Mouse (Mus musculus): Measurements from ENCODE around the gene Maz. TPM values are rescaled to one million over a fixed set of nuclear protein-coding genes. Genes with fewer than 3 reads are reported as not detected.
A peak's percentile ranks its signal among the peaks of the same experiment; 100 is the strongest.

Maz gene
- total RNA-seq, 4 experiments from 2014 or later: 204 to 209 (median 206) TPM

DNA sequence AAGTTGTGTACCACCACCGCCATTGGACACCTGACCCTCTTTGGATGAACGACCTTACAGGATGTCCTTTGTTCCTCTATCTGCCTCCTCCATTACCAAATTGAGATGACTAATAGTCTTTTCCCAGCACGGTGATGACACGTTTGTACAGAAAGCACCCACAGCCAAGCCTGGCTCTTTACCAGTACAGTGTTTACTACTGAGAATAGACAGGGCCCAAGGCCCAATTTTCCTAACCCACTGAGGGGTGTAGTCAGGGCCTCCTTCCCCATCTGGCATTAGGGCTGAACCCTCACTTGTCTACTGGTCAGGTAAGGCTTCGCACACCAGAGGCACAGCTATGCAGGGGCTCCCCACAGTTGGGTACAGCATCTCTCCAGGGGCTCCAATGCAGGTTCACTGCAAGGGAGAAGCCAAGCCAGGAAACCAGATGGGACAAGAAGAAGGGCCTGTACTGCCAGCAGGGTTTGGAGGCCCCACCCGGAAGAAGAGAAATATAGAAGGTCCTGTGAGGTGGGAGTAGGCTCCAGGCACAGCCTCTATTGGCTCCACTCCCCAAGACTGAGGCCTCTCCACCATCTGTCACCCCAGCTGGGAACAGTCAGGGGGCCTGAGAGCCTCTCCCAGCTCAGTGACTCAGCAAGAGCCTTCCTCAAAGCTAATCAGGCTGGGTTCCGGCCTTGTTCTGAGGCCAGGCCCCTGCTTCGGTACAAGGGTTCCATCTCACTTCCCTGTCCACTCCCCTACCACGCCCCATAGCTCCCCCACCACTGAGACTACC is 18.4 kb downstream of the Maz start:
- peak; percentile 88 to 89 for DNase-seq (ENCODE audit: low spot score in 2 of 2)

DNA sequence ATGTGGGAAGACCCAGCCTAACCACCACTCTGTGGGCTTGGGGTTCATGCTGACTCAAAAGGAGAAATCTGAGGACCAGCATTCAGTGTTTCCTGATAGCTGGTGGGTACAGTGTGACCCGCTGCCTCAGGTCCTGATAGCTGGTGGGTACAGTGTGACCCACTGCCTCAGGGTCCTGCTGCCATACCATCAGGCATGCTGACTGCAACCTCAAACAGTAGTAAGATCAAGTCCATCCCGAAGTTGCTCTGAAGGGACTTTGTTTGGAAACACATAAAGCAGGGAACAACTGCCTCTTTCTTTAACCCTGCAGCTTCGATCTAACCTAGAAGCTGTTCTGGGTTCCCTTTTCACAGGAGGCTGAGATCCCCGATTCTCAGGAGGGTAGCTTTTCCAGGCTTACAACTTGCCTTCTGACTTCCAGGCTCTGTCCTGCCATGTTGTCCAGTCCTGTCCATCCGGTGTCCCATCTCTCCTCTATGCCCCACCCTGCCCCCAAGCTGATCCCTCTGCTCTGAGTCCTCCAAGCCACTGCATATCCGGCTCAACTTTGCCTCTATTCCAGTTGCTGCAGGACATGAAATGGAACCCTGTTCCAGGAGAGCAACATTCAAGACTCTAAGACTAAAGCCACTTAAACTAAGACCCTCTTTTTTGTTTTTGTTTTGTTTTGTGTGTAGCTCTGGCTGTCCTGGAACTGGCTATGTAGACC is 19.4 kb downstream of the Maz start:
- peak in 1 of 2 experiments; percentile 4 for DNase-seq (ENCODE audit: low spot score in 2 of 2)

DNA sequence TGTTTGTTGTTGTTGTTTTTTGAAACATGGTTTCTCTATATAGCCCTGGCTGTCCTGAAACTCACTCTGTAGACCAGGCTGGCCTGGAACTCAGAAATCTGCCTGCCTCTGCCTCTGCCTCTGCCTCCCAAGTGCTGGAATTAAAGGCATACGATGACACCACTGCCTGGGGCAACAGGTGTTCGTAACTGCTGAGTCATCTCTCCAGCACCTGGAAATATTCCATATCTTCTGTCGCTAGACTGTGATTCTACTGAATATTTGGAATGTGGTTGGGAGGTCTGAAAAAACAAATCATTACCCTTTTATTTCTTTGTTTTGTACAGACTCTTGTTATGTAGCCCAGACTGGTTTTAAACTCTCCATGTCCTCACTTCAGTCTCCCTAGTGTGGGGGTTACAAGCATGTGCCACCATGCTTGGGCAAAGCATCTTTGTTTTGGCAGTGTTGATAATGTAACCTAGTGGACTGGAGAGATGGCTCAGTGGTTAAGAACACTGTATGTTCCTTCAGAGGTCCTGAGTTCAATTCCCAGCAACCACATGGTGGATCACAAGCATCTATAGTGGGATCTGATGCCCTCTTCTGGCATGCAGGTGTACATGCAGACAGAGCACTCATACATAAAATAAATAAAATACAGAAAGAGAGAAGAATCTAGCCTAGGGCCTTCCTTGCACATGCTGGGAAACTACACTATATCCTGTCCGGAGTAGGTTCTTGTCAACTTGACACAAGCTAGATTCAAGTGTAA is 22.5 kb downstream of the Maz start:
- no peak for DNase-seq (ENCODE audit: low spot score in 2 of 2)

DNA sequence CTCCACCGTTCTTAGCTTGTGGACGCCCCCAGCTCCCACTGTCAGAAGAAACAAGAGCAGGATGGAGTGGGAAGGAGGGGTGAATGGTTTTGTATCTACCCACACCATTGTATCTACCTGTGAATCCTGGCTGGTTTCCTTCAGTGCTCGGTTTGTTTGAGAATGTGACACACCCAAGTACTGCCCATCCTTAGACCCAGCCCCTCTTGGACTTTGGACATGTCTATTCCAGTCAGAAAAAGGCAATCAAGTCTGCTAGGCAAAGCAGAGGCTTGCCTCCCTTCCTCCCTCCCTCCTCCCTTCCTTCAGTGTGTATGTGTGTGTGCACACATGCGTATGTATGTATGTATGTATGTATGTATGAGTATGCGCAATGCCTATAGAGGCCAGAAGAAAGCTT is 23.2 kb downstream of the Maz start:
- no peak for DNase-seq (ENCODE audit: low spot score in 2 of 2)

DNA sequence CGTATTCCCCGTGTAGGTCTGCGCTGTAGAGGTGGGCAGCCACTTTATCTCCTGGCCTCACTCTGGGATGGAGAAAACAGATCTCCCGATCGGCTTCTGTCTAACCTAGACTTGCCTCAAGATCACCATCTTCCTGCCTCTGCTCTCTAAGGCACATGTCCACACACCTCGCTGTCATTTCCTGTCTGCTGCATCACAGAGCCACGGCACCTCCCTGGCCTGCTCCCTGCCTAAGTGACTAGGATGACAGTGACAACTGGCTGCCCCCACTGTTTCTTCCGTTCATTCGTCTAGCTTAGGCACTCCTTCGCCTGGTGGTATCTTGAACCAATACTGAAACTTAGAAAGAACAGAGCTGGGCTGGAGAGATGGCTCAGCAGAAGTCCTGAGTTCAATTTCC is 27.3 kb downstream of the Maz start:
- DNase-seq (ENCODE audit: low spot score in 2 of 2): no peak

DNA sequence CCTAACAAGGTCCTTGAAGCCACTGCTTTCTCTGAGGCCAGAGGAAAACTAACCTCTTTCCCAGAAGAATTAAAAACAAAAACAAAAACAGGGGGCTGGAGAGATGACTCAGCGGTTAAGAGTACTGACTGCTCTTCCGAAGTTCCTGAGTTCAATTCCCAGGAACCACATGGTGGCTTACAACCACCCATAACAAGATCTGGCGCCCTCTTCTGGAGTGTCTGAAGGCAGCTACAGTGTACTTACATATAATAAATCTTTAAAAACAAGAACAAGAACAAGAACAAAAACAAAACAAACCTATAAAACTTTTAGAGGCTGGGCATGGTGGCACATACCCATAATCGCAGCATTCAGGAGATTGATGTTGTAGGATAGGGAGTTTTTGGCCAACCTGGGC is 30.4 kb downstream of the Maz start:
- DNase-seq (ENCODE audit: low spot score in 2 of 2): no peak

DNA sequence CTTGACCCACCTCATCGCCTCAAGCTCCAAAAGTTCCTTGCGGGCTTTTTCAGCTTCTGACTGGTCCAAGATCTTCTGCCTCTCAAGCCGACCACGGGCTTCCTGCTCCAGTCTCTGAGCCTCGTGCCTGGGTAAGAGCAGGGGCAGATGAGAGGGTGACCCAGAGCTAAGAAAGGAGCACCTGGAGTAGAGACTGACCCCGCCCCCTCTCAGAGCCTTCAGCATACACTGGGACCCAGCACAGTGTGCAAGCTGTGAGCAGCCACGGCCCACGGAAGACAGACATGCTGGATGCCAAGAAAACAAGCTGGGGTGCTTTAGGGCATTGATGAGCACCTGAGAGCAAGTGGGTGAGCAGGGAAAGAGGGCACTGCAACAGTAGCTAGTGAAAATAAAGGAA is 38.0 kb downstream of the Maz start:
- DNase-seq (ENCODE audit: low spot score in 2 of 2): no peak

DNA sequence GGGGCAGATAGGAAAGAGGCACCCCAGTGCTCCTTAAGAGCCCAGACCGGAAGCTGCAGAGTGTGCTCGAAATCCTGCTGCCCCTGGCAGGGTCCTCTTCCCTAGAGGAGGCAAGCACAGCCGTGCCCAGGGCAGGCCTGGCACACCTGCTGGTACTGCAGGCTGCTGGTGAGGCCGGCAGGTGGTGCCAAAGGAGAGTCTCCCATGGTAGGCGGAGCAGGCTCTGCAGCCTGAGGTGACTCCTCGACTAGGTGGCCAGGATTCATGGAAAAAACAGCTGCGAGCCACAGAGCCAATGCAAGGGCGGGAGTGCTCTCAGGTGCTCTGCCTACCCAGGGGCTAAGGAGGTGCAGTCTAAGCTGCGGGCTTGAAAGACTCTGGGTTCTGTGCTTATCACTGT is 40.5 kb downstream of the Maz start:
- DNase-seq (ENCODE audit: low spot score in 2 of 2): no peak

DNA sequence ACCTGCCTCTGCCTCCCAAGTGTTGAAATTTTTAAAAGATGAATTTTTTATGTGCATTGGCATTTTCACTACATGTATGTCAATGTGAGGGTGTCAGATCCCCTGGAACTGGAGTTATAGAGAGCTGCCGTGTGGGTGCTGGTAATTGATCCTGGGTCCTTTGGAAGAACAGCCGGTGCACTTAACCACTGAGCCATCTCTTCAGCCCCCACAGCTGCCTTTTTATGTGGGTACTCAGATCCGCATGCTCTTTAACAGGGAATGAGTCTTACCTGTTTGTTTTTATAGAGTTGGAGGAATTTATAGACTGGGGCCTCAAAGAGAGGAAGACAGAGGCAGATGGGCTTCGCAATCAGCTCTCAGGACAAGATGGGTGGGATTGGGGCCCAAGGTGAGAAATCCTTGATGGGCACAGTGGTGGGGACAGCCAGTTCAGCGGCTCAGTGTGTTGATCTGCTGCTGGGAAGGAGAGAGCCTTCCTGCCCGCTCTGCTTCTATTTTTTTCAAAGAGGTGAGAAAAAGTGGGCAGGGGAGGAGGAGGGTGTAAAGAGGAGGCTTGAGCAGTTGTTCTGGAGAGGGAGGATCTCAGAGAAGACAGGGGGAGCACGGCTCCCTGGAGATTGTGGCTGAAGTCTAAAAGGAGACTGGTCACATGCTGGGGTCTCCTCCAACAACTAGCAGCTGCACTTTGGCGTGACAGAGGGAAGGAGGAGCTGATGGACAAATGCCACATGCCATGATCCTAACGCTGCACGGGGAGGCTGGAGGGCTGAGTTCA is 42.0 kb downstream of the Maz start:
- DNase-seq (ENCODE audit: low spot score in 2 of 2): no peak

DNA sequence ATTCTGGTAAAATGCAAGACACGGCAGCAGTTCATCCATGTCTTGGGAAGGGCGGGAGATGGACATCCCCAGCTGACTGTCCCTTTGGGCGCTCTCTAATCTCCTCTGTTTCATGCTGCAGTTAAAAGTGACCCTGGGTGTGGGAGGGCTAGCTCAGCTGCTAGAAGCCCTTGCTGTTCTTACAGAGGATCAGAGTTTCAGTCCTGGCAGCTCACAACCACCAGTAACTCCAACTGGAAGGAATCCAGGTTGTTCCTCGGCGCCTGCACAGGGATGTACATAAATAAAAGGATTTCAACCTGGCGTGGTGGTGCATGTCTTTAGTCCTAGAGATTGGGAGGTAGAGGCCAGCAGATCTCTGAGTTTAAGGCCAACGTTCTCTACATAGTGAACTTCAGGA is 43.7 kb downstream of the Maz start:
- no peak for DNase-seq (ENCODE audit: low spot score in 2 of 2)

DNA sequence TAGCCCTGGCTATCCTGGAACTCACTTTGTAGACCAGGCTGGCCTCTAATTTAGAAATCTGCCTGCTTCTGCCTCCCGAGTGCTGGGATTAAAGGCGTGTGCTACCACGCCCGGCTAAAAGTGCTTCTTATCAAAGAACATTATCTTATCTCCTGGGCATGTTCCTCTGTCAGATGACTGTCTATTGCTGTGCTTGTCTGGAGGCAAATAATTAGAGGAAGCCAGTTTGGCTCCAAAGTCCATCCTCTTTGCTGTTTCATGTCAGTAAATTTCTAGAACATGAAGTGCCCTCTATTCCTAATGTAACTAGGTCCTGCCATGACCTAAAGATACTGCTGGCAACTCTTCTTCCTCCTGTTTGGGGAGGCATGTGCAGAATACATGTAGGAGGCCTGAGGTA is 44.8 kb downstream of the Maz start:
- no peak for DNase-seq (ENCODE audit: low spot score in 2 of 2)

DNA sequence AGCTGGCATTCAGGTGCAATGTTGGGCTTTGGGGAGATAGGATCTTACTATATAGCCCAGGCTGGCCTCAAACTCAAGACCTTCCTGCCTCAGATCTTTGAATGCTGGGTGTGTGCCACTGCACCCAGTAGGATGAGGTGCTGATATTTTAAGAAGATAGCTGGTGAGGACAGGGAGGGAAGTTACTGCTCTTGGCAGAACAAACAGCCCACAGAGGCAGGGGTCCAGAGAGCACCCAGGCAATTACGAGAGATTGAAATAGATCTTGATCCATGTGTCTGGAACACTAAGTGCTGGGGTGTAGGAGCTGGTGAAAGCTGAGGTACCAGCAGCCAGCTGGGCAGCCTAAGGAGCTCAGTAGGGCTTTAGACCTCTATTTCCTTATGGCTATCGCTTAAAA is 45.2 kb downstream of the Maz start:
- DNase-seq (ENCODE audit: low spot score in 2 of 2): no peak

DNA sequence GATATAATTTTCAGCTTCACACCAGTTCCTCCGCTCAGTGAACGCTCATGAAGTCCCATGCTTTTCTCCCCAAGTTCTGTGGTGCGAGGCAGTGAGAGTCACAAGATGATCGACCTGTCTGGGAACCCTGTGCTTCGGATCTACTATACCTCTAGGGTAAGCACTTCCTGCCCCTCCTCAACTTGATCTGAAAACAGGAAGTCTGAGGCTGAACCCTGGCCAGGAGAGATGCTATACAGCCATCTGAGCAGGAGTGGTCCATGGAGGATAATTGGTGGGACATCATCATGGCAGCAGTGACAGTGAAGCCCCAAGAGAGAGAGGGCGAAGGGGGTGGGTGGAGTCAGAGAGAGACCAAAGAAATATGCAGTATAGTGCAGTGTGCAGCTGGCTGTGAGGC is 48.0 kb downstream of the Maz start:
- DNase-seq (ENCODE audit: low spot score in 2 of 2): no peak

DNA sequence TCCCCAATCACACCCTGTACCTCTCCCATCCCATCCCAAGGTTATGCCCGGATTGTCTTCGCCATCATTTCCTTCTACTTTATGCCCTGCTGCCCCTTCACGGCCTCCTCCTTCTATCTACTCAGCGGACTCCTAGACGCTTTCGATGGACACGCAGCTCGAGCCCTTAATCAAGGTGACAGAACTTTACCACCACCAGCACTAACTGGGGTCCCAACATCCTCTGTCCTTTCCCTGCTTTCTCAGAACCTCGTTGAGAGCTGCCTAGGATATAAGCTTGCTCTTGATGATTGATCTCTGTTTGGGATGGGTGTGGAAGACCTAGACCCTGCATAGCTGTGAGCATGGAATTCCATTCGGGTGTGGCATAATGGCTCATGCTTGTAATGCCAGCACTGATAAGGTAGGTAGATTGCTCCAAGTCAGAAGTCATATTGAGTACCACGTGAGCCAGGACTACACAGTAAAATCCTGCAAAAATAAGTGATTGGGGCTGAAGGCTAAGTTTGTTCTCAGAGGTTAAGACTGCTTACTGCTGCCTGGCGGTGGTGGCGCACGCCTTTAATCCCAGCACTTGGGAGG is 49.9 kb downstream of the Maz start:
- no peak for DNase-seq (ENCODE audit: low spot score in 2 of 2)

DNA sequence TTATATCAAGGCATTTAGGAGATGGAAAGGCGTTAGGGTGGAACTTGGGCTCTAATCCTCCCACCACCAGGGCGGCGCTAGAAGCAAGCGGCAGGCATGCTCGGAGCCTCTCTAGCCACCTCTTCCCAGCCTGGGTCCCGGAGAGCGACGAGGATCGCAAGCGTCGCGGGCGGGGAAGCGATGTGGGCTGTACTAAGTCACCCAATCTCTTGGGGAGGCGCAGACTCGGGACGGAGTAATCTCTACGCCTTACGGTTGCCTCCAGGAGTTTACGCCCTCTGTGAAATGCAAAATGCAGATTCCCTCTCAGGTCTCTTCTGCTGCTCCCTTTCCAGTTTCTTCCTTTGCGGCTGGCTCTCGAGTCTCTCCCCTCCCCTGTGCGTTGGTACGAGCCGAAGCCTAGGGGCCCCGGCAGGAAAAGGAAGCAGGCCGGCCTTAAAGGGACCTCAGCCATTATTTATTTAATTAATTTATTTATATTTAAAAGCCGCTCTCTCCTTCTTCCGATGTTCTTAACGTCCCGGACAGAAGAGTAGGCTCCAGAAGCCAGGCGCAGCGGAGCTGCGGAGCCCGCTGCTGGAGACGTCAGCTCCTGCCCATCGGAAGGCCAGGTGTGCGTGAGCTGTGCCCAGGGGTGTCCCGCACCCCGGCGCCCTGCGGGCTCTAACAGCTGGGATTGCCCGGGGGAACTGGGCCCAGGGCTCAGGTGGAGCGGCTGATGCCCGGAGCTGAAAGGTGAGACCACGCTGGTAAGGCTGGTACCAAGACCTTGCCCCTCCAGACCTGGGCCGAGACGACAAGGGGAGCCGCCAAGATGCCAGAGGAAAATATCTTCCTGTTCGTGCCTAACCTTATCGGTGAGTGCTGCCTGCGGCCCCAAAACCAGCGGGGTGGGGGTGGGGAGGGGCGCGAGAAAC is 50.6 kb downstream of the Maz start, which contains the start of gene Cdiptos:
Gene Cdiptos, minus strand, starts transcription at position 149 of the 917 bp plus-strand sequence.
- DNase-seq (ENCODE audit: low spot score in 2 of 2): peak; percentile 93 to 94

DNA sequence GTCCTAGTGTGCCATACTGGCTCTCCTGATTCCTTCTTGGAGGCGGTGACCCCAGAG is 51.1 kb downstream of the Maz start, which contains the start of gene Cdipt:
Gene Cdipt, plus strand, starts transcription at position 22 of the 57 bp plus-strand sequence.
- DNase-seq (ENCODE audit: low spot score in 2 of 2): no peak

DNA sequence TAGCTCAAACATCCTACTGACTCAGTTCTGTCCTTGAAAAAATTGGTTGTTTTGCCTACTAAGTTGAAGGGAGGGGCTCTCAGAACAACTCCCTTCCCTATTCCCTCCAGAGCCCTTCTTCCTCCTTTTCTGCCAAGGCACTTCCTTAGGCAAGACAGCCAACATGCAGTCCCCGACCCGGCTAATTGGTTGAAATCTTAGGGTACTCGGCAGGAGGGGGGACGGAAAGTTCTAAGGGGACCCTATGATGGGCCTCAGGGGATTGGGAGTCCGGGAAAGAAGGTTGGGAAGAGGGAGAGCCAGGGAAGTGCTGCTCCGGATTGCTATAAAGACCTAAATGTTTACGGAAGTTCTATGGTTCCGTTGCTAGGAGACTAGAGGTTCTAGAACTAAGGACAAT is 51.3 kb downstream of the Maz start:
- no peak for DNase-seq (ENCODE audit: low spot score in 2 of 2)
